Mouse (Mus musculus): ENCODE results near the gene Olfr362. TPM values are rescaled to one million over a fixed set of nuclear protein-coding genes. Genes with fewer than 3 reads are reported as not detected.
"Not testable (repeated sequence)": the region's sequence is repeated elsewhere in the genome, so short reads cannot be mapped to it uniquely, and the experiment has no call there.

The Olfr362 gene
- not detected for total RNA-seq (2021)

DNA sequence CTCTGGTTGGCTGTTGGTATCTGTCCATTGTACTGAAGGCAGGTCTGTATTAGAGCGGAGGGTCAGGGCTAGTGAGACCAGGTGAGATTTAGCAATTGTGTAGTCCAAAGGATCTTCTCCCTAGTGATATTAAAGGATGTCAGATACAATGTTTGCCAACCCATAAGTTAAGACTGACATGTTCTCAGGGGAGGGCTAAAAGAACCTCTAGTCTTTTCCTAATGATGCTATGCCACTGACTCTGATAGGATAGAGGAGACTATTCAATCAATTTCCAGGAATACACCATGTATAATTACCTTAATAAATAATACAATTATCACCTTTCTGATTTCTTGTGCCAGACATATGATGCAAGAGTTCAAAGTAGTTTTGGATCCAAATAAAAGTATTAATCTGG lies at the start of gene Olfr362:
Gene Olfr362, minus strand, starts transcription at position 101 of the 400 bp plus-strand sequence.
- DNase-seq (ENCODE audit: extremely low spot score in 1 of 2, low spot score in 1 of 2), result no peak

DNA sequence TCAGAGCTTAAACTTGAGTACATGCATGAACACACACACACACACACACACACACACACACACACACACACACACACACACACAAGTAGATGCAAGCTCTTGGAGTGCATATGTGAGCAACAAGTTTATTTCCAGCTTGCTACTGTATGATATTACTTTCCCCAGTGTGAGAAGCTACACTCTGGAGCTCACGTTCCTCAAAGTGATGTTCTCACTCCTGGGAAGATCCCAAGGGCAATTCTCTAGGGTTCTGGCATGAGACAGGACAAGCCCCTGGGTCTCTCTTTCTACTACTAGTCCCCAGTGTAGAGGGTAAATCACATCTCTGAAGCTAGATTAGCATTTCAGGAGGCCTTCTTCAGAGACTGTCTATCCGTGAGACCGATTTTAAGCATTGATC lies 21.3 kb upstream of the Olfr362 start, which contains the start of gene Olfr364-ps1:
Gene Olfr364-ps1, plus strand, starts transcription at position 301 of the 400 bp plus-strand sequence.
- DNase-seq (ENCODE audit: extremely low spot score in 1 of 2, low spot score in 1 of 2), result no peak

DNA sequence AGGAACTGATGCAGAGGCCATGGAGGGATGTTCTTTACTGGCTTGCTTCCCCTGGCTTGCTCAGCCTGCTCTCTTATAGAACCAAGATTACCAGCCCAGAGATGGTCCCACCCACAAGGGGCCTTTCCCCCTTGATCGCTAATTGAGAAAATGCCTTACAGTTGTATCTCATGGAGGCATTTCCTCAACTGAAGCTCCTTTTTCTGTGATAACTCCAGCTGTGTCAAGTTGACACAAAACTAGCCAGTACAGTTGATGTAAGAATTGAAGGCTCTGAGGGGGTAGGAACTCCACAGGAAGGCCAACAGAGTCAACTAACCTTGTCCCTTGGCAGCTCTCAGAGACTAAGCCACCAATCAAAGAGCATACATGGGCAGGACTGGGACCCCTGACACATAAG lies 28.5 kb downstream of the Olfr362 start, which contains the start of gene Olfr361:
Gene Olfr361, minus strand, starts transcription at position 101 of the 400 bp plus-strand sequence.
- not testable (repeated sequence) for DNase-seq (ENCODE audit: extremely low spot score in 1 of 2, low spot score in 1 of 2)

DNA sequence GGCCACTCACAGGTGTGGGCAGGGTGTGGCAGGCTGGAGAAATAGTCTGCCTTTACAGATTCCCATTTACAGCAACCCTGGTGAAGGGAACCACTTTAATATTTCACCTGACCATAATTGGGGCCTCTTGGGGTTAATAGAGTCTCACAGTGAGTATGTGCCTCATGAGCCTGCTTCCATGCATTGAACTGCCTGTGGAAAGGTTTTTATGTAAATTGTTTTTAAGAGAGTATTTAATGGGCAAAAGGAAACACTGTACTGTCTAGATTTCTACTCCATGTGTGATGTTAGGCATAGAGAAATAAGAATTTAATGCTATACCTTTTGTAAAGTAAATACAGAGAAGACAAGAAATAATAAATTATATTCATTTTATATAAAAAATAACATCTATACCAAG lies 52.3 kb downstream of the Olfr362 start, which contains the start of gene Olfr360:
Gene Olfr360, plus strand, starts transcription at position 301 of the 400 bp plus-strand sequence.
- no peak for DNase-seq (ENCODE audit: extremely low spot score in 1 of 2, low spot score in 1 of 2)

Other genes with a start within 250 kb of the Olfr362 start
- gene Olfr352, start 249.4 kb downstream of the Olfr362 start, total RNA-seq (2021), result not detected
- gene Olfr353, start 225.0 kb downstream of the Olfr362 start, total RNA-seq (2021), result not detected
- gene Olfr354, start 212.2 kb downstream of the Olfr362 start, total RNA-seq (2021), result not detected
- gene Olfr355, start 189.0 kb downstream of the Olfr362 start, total RNA-seq (2021), result not detected
- gene Olfr356, start 180.8 kb downstream of the Olfr362 start, total RNA-seq (2021), result not detected
- gene Olfr357, start 124.1 kb downstream of the Olfr362 start, total RNA-seq (2021), result not detected
- gene Olfr358, start 108.6 kb downstream of the Olfr362 start, total RNA-seq (2021), result not detected
- not detected for gene Olfr360, start 52.2 kb downstream of the Olfr362 start, total RNA-seq (2021)
- not detected for gene Olfr361, start 28.6 kb downstream of the Olfr362 start, total RNA-seq (2021)
- gene Olfr364-ps1, start 21.4 kb upstream of the Olfr362 start, total RNA-seq (2021), result not detected
- under 1 TPM in 1 of 2 experiments, not detected in 1; 0.12 TPM for gene Olfr365, start 70.3 kb upstream of the Olfr362 start, total RNA-seq (2021)
- gene Olfr366, start 93.7 kb upstream of the Olfr362 start, total RNA-seq (2021), result not detected
- not detected for gene Olfr368, start 208.6 kb upstream of the Olfr362 start, total RNA-seq (2021)
- gene Pdcl, start 241.4 kb upstream of the Olfr362 start, total RNA-seq (2021), result 10 to 100 TPM; 27.0 to 28.4 TPM

All from layer of hippocampus, postnatal 25 days (tissue).